Mouse (Mus musculus) small intestine, adult 2 months (tissue): Measurements from ENCODE around the gene Pax8. TPM values are rescaled to one million over a fixed set of nuclear protein-coding genes. Genes with fewer than 3 reads are reported as not detected.

Experiments
- H3K27ac ChIP-seq: fragments of 200-500 bp; 2 replicates; pipeline ENCODE4 v1.5.1; 2012; ENCODE audit warnings: low read depth, low read length, control low read depth, inconsistent platforms; ENCODE audit not compliant: insufficient read depth
- H3K27me3 ChIP-seq: fragments of 200-500 bp; 2 replicates; pipeline ENCODE4 v1.6.1; 2012; ENCODE audit warnings: mild to moderate bottlenecking, moderate library complexity, low read length, inconsistent platforms; ENCODE audit not compliant: control insufficient read depth, insufficient read depth
- H3K36me3 ChIP-seq: fragments of 200-500 bp; 2 replicates; pipeline ENCODE4 v1.6.1; 2012; ENCODE audit warnings: mild to moderate bottlenecking, low read length, control low read depth, inconsistent platforms; ENCODE audit not compliant: control insufficient read depth, insufficient read depth
- H3K4me1 ChIP-seq: fragments of 200-500 bp; 2 replicates; pipeline ENCODE4 v1.6.1; 2012; ENCODE audit warnings: low read length, inconsistent platforms, mixed read lengths; ENCODE audit not compliant: control insufficient read depth, insufficient read depth, insufficient read length
- H3K4me3 ChIP-seq: fragments of 200-500 bp; 2 replicates; pipeline ENCODE4 v1.5.1; 2012; ENCODE audit warnings: low read depth, mild to moderate bottlenecking, control low read depth, inconsistent platforms, low read length, moderate library complexity
- CTCF ChIP-seq: fragments of 200-500 bp; IDR thresholded peaks from 2 replicates; pipeline ENCODE4 v1.5.1; 2012; ENCODE audit warnings: low read depth, mild to moderate bottlenecking, control low read depth, inconsistent platforms, low read length, moderate library complexity, mixed read lengths; ENCODE audit not compliant: insufficient replicate concordance, insufficient read length; ENCODE audit errors: extremely low read depth
- POLR2A ChIP-seq: fragments of 200-500 bp; IDR thresholded peaks from 2 replicates; pipeline ENCODE4 v1.6.1; 2012; ENCODE audit warnings: low read depth, mild to moderate bottlenecking, control low read depth, inconsistent platforms, low read length, moderate library complexity
- WGBS: fragments of 180-500 bp; shearing (Covaris S2); methylation state at CpG from one replicate; pipeline ENCODE4 v1.1.7; 2018; 5-methylcytosine and 5-hydroxymethylcytosine counted together
- polyA plus RNA-seq: library from polyadenylated mRNA; depleted of rRNA; stranded (reverse); fragments of >200 nt; gene quantifications from 2 replicates; pipeline ENCODE4 v1.2.3, GENCODE M21; 2012

Gene Pax8
- polyA plus RNA-seq, 1 experiment = 10.4 TPM

DNA sequence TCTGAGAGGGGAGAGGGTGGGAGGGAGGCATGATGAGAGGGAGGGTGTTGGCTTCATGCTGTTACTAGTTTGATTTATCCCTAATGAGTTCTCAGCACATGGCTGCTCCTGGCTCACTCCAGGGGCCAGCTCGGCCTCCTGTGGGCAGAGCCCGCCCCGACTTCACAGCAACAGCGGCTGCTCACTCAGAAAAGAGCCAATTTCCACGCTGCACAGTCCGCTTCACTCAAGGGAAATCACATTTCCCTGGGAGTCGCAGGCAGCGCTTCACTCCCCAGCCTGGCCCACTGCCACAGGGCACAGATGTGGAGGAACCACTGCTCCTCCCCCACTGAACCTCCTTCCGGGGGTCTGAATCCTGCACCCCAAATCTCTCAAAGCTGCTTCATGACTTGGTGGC lies 58.7 kb downstream of the Pax8 start:
- H3K27ac ChIP-seq = no peak overlapping the region; the same call in 1 of the 2 replicates
- no peak overlapping the region for H3K4me3 ChIP-seq
- TF ChIP-seq POLR2A = no peak
- no peaks in the 10 kb centered on the region for H3K27me3 ChIP-seq
- peaks cover 2% of the 10 kb centered on the region; the same call in 1 of the 2 replicates for H3K36me3 ChIP-seq
- WGBS = 11% methylated on average over 9 of the region's 9 CpGs
- H3K4me1 ChIP-seq = peaks cover 22% of the 10 kb centered on the region

DNA sequence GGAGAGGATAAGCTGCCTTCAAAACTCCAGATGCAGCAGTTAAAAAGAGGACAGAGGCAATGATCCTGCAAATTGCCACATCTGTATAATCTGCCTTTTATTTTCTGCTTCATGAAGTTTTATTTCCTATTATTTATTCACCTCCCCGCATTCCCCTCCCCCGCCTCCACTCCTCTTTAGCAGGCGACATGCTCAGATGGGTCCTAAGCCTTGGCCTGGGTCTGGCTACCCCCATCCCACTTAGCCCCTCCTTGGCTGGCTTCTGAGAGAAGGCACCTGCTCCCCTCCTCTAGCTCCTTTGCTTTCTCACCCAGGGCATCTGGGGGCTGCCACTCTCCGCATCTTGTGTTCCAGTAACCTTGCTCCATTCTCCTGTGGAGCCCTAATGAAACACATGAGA lies 61.7 kb downstream of the Pax8 start:
- Histone ChIP-seq H3K4me3 (no peak overlapping the region), H3K4me1 (peaks cover 27% of the 10 kb centered on the region), H3K36me3 (no peaks in the 10 kb centered on the region), H3K27me3 (no peaks in the 10 kb centered on the region), H3K27ac (no peak overlapping the region)
- WGBS = 92% methylated on average over 4 of the region's 4 CpGs
- TF ChIP-seq POLR2A (no peak), CTCF (no peak)

DNA sequence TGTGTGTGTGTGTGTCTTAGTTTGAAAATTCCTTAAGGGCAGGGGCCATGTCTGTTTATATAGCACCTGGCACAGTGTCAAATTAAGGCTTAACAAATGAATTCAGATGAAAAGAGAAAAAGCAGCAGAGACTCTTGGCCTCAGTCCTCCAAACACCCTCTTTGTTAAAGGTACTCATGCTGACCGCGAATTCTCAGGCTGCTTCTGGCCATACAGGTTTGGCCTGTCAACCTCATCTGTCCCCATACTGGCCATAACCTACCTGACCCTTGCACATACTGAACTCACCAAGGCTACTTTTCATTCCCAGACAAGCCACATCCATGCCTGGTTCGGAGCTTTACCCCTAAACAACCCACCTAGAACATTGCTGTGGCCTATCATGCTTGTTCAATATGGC lies 62.2 kb downstream of the Pax8 start:
- Histone ChIP-seq H3K4me3 (no peak overlapping the region), H3K27me3 (no peaks in the 10 kb centered on the region), H3K4me1 (peaks cover 27% of the 10 kb centered on the region), H3K36me3 (0 out of 2 replicates have a peak, but pooled peaks cover 2% of the 10 kb centered on the region), H3K27ac (no peak overlapping the region)
- 74% methylated on average over 3 of the region's 3 CpGs for WGBS
- TF ChIP-seq CTCF = no peak
- no peak for TF ChIP-seq POLR2A

DNA sequence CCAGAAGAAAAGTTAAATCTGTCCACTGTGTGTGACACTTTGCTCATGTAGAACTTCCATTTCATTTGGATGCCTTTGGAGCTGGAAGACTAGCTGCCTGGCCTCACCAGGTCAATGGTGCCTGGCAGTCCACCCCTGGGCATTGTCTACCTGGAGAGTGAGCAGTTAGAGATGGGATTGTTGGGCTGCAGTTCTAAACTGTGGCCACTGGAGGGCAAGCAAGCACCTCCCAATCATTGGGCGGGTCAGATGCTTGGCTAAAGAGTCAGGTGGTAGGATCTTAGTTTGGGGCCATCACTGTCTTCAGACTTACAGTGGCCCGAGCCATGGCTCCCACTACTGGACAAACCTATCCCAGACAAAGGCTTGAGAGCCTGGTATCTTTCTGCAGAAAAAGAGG lies 66.2 kb downstream of the Pax8 start:
- Histone ChIP-seq H3K4me1 (peaks cover 19% of the 10 kb centered on the region), H3K27me3 (no peaks in the 10 kb centered on the region), H3K27ac (no peak overlapping the region), H3K36me3 (peaks cover 11% of the 10 kb centered on the region; the same call in 1 of the 2 replicates), H3K4me3 (no peak overlapping the region)
- no peak for TF ChIP-seq POLR2A
- TF ChIP-seq CTCF = peak; percentile 93
- WGBS = 1% methylated on average over 2 of the region's 2 CpGs

DNA sequence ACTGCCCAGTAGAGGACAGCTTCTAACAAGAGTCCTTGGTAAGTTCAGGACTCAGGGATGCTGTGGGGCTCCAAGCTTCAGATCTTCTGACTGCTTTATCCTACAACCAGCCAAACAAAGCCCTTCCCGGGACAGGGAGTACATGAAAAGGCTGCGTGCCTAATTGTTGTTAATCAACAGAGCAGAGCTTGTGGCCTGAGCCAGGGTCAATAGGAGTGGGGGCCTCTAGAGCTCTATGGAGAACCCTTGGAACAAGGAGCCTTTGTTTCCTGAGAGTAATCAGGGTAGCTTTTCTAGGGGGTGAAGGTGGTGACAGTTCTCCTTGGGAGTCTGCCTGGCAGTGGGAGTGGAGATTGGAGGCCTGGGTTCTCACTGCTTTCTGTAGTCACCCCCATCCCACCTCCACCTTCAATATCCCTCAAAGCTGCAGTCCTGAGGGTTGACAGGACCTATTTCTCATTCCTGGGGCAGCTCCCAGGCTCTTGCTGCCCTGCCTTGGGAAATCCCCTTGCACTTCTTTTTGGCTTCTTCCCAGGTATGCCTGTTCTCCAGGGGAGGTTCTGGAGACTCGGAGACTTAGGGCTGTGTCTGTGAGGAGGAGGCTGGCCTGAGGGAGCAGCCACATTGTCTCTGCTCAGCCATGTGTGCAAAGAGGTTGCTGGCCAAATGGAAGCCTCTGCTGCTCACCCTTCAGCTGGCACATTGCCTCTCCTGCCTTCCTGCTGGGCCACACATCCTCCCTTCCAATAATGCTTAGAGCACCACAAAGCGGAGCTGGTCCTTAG lies 67.5 kb downstream of the Pax8 start:
- no peak for TF ChIP-seq POLR2A
- no peak for TF ChIP-seq CTCF
- Histone ChIP-seq H3K27ac (no peak overlapping the region), H3K4me1 (peaks cover 17% of the 10 kb centered on the region), H3K27me3 (no peaks in the 10 kb centered on the region), H3K36me3 (peaks cover 21% of the 10 kb centered on the region), H3K4me3 (no peak overlapping the region)
- 54% methylated on average over 4 of the region's 4 CpGs for WGBS

DNA sequence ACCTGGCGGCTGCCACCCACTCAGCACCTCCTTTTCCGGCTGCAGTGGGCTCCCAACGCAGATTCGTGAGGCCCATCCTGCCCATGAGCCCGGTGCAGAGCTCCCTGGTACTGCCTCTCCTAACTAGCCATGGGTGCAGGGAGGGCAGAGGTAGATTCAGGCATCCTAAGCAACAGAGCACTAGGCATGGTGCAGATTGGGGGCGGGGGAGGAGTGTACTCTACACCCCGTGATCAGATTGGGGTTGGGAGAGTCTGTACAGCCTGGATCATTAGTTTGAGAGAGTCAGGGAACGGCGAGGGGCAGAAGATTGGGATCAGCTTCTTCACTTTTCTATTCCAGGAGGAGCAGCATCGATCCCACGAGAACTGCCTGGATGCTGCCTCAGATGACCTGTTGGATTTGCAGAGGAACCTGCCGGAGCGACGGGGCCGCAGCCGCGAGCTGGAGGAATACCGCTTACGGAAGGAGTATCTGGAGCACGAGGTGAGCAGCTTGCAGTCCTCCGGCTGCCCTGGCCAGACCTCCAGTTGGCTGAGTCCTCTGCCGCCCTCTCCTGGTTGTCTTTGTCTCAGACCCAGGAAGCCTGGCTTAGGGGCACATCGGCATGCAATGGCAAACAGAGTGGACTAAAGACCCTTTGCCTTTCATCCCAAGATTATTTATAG lies 69.9 kb downstream of the Pax8 start:
- WGBS = 23% methylated on average over 23 of the region's 23 CpGs
- H3K27ac ChIP-seq = no peak overlapping the region
- peak; percentile 88 for TF ChIP-seq CTCF
- TF ChIP-seq POLR2A = no peak
- no peaks in the 10 kb centered on the region for H3K27me3 ChIP-seq
- H3K36me3 ChIP-seq = peaks cover 41% of the 10 kb centered on the region
- H3K4me1 ChIP-seq = peaks cover 6% of the 10 kb centered on the region
- H3K4me3 ChIP-seq = peak overlapping the region; percentile 17; the same call in 1 of the 2 replicates

DNA sequence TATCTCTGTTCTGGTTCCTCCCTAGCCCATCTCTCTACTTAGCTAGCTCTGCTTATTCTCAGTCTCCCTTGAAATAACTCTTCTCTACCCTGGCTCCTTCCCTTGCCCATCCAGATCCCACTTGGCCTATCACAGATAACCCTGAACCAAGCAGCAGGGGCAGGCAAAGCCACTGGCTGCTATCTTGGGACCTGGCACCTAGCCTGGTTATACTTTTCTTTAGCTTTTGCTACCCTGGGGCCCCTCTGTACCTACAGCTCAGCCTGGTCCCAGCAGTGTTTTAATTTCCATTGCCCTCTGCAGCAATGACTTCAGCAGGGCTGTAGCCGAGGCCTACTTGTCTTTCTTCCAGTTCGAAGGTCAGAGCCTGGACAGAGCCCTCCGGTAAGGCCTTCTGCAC lies 74.7 kb downstream of the Pax8 start:
- no peak overlapping the region for H3K4me3 ChIP-seq
- peaks cover 65% of the 10 kb centered on the region for H3K36me3 ChIP-seq
- 80% methylated on average over 3 of the region's 3 CpGs for WGBS
- H3K4me1 ChIP-seq = peaks cover 4% of the 10 kb centered on the region; the same call in 1 of the 2 replicates
- H3K27ac ChIP-seq = no peak overlapping the region
- H3K27me3 ChIP-seq = no peaks in the 10 kb centered on the region
- TF ChIP-seq POLR2A (no peak), CTCF (no peak)
